Mouse (Mus musculus): ENCODE results near the gene Socs1. TPM values are rescaled to one million over a fixed set of nuclear protein-coding genes. Genes with fewer than 3 reads are reported as not detected.

Socs1 gene
- polyA plus RNA-seq, 1 experiment, result 2.2 TPM

DNA sequence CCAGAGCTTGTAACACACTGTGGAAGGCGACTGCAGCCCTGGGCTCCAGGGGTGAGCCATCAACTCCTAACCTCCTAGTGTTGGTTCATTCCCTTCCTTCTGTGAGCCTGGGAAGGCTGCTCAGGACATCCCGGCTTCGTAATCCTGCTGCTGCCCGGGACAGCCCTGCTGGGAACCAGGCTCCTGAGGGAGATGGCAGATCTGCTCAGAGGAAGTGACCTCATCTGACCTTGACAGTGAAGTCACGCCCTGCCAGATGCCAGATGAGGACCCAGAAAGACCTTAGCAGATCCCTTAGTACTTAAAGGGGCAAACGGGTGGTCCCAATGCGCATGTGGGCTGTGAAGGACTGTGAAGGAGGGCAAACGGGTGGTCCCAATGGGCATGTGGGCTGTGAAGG lies 24.2 kb downstream of the Socs1 start:
- TF ChIP-seq POLR2A (IDR thresholded peaks at IDR 0.05; ENCODE audit: borderline replicate concordance, extremely low read depth, insufficient read depth, insufficient read length, poor library complexity, severe bottlenecking) (no peak), CTCF (IDR thresholded peaks at IDR 0.05; ENCODE audit: borderline replicate concordance, extremely low read depth, insufficient read depth, insufficient read length) (no peak)
- no peak for DNase-seq (ENCODE audit: low read depth)

DNA sequence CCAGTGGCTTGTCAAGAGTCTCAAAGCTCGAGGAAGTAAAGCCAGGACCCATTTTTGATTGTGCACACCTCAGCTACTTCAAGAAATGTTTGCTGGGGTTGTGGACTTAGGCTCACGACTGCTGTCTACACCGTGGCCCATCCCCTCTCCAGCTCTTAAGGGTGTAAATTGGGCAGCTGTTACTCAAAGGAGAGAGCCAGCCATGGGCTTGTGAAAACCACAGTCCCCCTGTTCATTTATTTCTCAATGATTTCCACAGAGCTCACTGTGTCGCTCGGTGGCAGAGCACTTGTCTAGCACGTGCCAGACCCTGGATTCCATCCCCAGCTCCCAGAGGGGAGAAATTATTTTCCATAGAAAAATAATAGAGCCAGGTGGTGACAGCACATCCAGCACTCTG lies 29.2 kb downstream of the Socs1 start:
- TF ChIP-seq CTCF (IDR thresholded peaks at IDR 0.05; ENCODE audit: borderline replicate concordance, extremely low read depth, insufficient read depth, insufficient read length) (no peak), POLR2A (IDR thresholded peaks at IDR 0.05; ENCODE audit: borderline replicate concordance, extremely low read depth, insufficient read depth, insufficient read length, poor library complexity, severe bottlenecking) (no peak)
- no peak for DNase-seq (ENCODE audit: low read depth)

DNA sequence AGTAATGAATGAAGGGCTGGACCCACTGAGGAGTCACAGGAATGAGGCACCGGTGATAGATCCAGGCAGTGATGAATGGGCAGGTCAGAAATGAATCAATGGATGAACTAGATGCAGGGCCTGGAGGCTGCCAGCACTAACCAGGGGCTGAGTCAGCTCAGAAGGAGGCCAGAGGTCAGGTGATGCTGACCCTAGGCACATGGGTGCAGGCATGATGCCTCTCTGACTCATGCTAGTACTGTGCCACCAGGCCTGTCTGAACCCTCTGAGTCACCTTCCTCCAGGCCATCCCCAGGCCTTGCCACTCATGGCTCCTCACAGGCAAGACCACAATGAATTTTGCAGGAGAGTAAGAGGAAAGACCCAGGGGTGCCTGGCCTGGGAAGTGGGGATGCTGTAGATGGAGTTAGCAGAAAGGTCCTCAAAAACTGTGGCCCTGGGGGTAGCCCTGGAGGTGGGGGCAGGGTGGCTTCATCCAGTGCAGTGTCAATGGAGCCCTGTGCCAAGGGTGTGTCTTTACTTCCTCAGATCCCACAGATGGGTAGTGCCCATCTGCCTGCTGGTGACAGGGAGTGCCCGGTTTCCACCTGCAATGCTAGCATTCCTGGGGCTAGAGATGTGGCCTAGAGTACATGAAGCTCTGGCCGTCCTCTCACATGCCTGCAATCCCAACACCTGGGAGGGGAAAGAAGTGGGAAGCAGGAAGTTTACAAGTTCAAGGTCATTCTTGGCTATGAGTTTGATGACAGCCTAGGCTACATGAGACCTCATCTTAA lies 30.6 kb downstream of the Socs1 start:
- DNase-seq (ENCODE audit: low read depth), result no peak
- no peak for TF ChIP-seq POLR2A (IDR thresholded peaks at IDR 0.05; ENCODE audit: borderline replicate concordance, extremely low read depth, insufficient read depth, insufficient read length, poor library complexity, severe bottlenecking)

DNA sequence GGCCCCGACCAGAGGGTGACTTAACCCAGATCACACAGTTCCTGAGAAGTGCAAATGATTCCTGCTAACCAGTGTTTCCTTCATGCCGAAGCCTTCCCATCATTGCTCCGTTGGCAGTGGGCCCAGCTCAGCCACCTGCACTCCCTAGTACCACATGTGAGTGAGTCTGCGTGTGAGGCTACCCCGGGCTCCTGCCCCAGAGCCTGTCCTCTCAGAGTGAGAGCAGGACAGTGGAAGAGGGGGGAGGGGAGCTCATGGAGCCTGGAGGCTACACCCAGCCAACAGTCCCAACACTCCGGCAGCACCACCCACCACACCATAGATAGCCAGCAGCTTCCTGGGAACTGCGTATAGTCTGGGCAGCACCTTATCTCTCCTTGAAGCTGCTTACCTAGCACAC lies 35.5 kb downstream of the Socs1 start:
- peak; percentile 75 for DNase-seq (ENCODE audit: low read depth)
- TF ChIP-seq POLR2A (IDR thresholded peaks at IDR 0.05; ENCODE audit: borderline replicate concordance, extremely low read depth, insufficient read depth, insufficient read length, poor library complexity, severe bottlenecking) (no peak), CTCF (IDR thresholded peaks at IDR 0.05; ENCODE audit: borderline replicate concordance, extremely low read depth, insufficient read depth, insufficient read length) (no peak)

DNA sequence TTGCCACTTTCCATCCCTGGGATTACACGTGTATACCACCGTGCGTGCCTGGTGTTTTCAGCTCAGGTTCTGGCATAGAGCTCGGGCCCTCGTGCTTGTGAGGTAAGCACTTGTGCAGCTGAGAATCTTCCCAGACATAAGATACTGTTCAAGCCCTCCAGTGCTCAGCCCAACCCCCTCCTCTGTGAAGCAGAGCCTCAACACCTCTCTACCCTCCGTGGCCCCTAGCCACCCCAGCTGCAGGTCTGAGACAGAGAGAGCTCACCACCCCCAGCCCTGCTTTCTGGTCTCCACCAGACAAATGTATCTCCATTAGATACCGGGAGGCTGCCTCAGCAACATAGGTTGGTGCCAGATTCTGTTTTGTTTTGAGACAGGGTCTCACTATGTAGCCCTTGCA lies 36.1 kb downstream of the Socs1 start:
- TF ChIP-seq POLR2A (IDR thresholded peaks at IDR 0.05; ENCODE audit: borderline replicate concordance, extremely low read depth, insufficient read depth, insufficient read length, poor library complexity, severe bottlenecking) (no peak), CTCF (IDR thresholded peaks at IDR 0.05; ENCODE audit: borderline replicate concordance, extremely low read depth, insufficient read depth, insufficient read length) (no peak)
- no peak for DNase-seq (ENCODE audit: low read depth)

DNA sequence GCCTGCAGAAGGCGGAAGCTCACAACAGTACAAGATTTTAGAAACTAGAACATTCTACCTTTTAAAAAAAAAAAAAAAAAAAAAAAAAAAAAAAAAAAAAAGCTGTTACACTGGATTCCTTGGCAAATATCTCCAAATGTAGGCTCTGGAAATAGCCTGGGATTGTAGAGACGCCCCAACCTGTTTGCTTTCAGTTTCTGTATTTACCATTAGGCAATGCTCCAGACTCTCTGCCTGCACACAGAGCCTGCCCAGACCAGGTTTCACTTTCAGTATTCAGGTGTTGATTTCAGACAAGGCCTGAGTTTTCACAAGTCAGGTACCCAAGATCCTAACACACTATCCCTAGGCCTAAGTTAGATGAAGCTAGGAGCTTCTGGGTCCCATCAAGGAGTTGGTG lies 44.3 kb downstream of the Socs1 start:
- TF ChIP-seq CTCF (IDR thresholded peaks at IDR 0.05; ENCODE audit: borderline replicate concordance, extremely low read depth, insufficient read depth, insufficient read length), result no peak
- no peak for TF ChIP-seq POLR2A (IDR thresholded peaks at IDR 0.05; ENCODE audit: borderline replicate concordance, extremely low read depth, insufficient read depth, insufficient read length, poor library complexity, severe bottlenecking)
- no peak for DNase-seq (ENCODE audit: low read depth)

DNA sequence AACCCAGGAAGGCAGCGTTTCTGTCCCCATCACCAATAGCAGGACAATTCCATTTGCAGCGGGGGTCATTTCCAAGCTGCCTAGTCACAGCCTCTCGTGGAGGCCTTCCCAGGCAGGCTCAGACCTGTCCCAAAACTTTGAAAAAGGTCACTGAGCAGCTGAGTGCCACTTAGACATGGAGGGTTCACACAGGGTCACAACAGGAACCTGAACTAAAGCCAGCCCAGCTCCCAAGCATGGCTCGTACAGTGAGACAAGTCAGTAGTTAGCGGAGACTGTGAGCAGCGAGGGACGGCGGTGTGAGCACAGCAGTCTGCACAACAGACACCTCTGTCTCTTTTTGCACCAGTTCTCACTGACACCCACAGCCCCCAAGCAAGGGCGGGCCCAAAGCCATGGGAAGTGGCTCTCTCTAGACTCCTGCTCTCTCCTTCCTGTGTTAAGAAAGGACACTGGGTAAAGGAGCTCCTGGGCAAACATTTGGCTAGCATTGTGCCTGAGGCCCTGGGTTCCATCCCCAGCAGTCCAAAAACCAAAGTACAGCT lies 45.4 kb downstream of the Socs1 start:
- peak; percentile 7 for DNase-seq (ENCODE audit: low read depth)
- TF ChIP-seq CTCF (IDR thresholded peaks at IDR 0.05; ENCODE audit: borderline replicate concordance, extremely low read depth, insufficient read depth, insufficient read length), result no peak
- TF ChIP-seq POLR2A (IDR thresholded peaks at IDR 0.05; ENCODE audit: borderline replicate concordance, extremely low read depth, insufficient read depth, insufficient read length, poor library complexity, severe bottlenecking), result no peak

DNA sequence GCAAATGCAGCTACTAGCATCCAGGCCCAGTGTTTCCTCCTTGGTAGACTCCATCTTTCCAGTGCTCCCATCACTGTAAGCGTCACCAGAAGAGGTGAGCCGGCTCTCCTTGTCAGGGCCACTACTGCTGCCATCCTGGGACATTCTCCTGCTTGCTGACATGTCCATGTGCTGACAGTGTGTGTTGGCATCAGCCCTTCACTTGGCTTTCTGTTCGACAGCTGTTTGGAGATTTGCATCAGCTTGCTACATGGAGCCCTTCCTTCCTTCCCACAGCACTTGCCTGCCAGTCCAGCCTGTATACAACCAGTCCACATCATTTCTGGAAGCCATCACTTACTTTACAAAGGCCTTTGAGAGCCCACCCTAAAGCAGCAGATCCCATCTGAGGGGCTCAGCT lies 46.5 kb downstream of the Socs1 start:
- TF ChIP-seq POLR2A (IDR thresholded peaks at IDR 0.05; ENCODE audit: borderline replicate concordance, extremely low read depth, insufficient read depth, insufficient read length, poor library complexity, severe bottlenecking), result no peak
- no peak for TF ChIP-seq CTCF (IDR thresholded peaks at IDR 0.05; ENCODE audit: borderline replicate concordance, extremely low read depth, insufficient read depth, insufficient read length)

DNA sequence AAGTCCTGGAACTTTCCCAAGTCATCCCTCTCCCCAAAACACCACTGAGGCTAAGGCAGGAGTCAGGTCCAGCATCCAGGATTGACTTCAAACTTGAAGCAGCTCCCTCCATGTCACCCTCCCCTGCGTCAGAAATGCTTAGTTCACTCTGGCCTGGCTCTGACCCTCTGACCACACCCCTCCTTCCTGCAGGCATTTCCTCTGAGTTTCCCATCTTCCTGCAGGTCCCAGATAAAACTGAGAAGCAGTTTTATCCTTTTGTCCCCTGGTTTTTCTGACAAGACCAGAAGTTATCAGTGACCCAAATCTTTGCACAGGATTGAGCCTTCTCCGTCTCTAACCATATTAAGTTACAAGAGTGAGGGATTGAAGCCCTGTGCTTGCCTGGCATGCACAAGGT lies 47.8 kb downstream of the Socs1 start:
- TF ChIP-seq POLR2A (IDR thresholded peaks at IDR 0.05; ENCODE audit: borderline replicate concordance, extremely low read depth, insufficient read depth, insufficient read length, poor library complexity, severe bottlenecking) (no peak), CTCF (IDR thresholded peaks at IDR 0.05; ENCODE audit: borderline replicate concordance, extremely low read depth, insufficient read depth, insufficient read length) (no peak)

More for the DNA sequence above, 46.5 kb downstream of the Socs1 start:
- no peak for DNase-seq (ENCODE audit: low read depth)

DNA sequence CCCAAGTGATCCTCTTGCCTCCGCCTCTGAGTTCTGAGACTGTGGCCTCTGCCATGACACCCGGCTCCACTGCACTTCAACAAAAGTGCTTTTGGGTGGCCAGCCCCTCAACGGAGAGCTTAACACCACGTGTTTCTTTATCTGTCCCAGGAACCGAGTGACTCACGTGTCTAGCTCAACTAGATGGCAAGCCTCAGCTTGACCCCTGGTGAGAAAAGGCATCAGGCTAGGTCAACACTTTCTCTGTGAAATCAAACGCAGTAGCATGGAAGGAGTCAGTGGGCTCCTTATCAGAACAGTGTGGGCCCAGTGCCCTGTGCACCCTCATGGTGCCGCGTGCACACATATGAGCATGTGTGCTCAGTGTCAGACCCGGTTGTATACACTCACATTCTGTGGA lies 49.0 kb downstream of the Socs1 start:
- TF ChIP-seq CTCF (IDR thresholded peaks at IDR 0.05; ENCODE audit: borderline replicate concordance, extremely low read depth, insufficient read depth, insufficient read length) (no peak), POLR2A (IDR thresholded peaks at IDR 0.05; ENCODE audit: borderline replicate concordance, extremely low read depth, insufficient read depth, insufficient read length, poor library complexity, severe bottlenecking) (no peak)
- no peak for DNase-seq (ENCODE audit: low read depth)

More for the DNA sequence above, 47.8 kb downstream of the Socs1 start:
- DNase-seq (ENCODE audit: low read depth), result no peak

DNA sequence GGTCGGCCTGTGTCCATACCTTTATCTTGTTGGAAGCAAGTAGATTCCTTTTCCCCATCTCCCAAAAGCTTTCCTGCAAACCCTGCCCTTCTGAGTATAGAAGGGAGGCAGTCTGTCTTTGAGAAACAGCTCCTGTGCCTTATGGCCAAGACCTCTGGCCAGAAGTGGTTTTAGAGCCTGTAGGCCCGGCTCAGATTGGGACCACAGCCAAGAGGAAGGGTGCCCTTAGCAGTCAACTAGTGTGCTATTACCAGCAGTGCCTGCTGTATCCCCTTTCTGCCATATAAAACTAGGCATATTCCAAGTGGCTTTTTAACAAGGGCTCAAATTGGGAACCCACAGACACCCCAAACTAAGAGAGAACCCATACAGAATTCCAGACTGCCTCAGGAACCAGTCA lies 49.6 kb downstream of the Socs1 start:
- no peak for DNase-seq (ENCODE audit: low read depth)
- TF ChIP-seq POLR2A (IDR thresholded peaks at IDR 0.05; ENCODE audit: borderline replicate concordance, extremely low read depth, insufficient read depth, insufficient read length, poor library complexity, severe bottlenecking) (no peak), CTCF (IDR thresholded peaks at IDR 0.05; ENCODE audit: borderline replicate concordance, extremely low read depth, insufficient read depth, insufficient read length) (no peak)

DNA sequence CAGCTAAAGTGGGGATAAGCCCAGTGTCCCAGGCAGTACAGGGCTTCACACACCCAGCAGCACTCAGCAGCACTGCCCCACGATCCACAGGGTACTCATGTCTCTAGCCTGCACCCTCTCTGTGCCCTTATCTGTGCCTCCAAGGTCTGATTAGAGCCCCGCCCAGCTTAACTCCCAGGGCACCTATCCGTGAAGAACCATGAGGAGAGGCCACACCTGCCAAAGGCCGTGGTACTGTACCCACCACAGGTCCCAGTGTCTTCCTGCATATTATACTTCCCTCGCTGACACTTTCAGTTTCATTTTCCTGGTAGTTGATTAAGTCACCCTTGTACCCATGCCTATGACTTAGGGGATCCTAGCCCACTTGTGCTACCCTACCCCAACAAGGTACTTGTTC lies 52.9 kb downstream of the Socs1 start:
- no peak for DNase-seq (ENCODE audit: low read depth)
- TF ChIP-seq CTCF (IDR thresholded peaks at IDR 0.05; ENCODE audit: borderline replicate concordance, extremely low read depth, insufficient read depth, insufficient read length), result no peak
- no peak for TF ChIP-seq POLR2A (IDR thresholded peaks at IDR 0.05; ENCODE audit: borderline replicate concordance, extremely low read depth, insufficient read depth, insufficient read length, poor library complexity, severe bottlenecking)

Other genes with a start within 250 kb of the Socs1 start
- gene Dexi, start 242.5 kb downstream of the Socs1 start, polyA plus RNA-seq (2012; rRNA removed), result 36.2 and 50.3 TPM in 2 replicates
- 27.8 and 39.3 TPM in 2 replicates for gene Clec16a, start 240.2 kb downstream of the Socs1 start, polyA plus RNA-seq (2012; rRNA removed)
- not detected in 2 replicates for gene Tnp2, start 3.1 kb upstream of the Socs1 start, polyA plus RNA-seq (2012; rRNA removed)
- not detected in 2 replicates for gene Prm3, start 5.4 kb upstream of the Socs1 start, polyA plus RNA-seq (2012; rRNA removed)
- gene Prm2, start 10.6 kb upstream of the Socs1 start, polyA plus RNA-seq (2012; rRNA removed), result not detected in 2 replicates
- gene Prm1, start 20.3 kb upstream of the Socs1 start, polyA plus RNA-seq (2012; rRNA removed), result not detected in 2 replicates
- not detected in 2 replicates for gene Gm11172, start 27.4 kb upstream of the Socs1 start, polyA plus RNA-seq (2012; rRNA removed)
- 2.3 and 3.0 TPM in 2 replicates for gene Rmi2, start 49.5 kb upstream of the Socs1 start, polyA plus RNA-seq (2012; rRNA removed)